Mouse (Mus musculus): ENCODE data around the gene Gm20683.

GRCm38 (mm10) chr17:25843636-25844395 is 2.3 kb upstream of the Gm20683 start:
- TF ChIP-seq CTCF (IDR thresholded peaks at IDR 0.05; ENCODE audit: low read depth, low read length), result no peak
- TF ChIP-seq POLR2A (IDR thresholded peaks at IDR 0.05; ENCODE audit: extremely low read depth, insufficient read depth, low read length), result no peak

Data from liver, adult 2 months (tissue).